Mouse (Mus musculus) gastrocnemius, adult 2 months (tissue): ENCODE data around the gene Atp11c. TPM values are rescaled to one million over a fixed set of nuclear protein-coding genes. Genes with fewer than 3 reads are reported as not detected.

Experiments
- DNase-seq: peaks from one replicate; pipeline ENCODE4 v3.0.0; 2022
- H3K27ac ChIP-seq: fragments of 200-600 bp; 2 replicates; pipeline ENCODE4 v1.8.1; 2022; ENCODE audit warnings: mild to moderate bottlenecking
- H3K4me3 ChIP-seq: fragments of 200-600 bp; 2 replicates; pipeline ENCODE4 v1.8.1; 2022; ENCODE audit warnings: mild to moderate bottlenecking, moderate library complexity
- CTCF ChIP-seq: fragments of 200-600 bp; IDR thresholded peaks from 2 replicates; pipeline ENCODE4 v1.8.1; 2022; ENCODE audit warnings: antibody characterized with exemption, mild to moderate bottlenecking, moderate library complexity
- intact Hi-C: fragments of 180-260 bp; cut with DNase I; formaldehyde crosslinking; loops from one replicate; pipeline ENCODE4 v1.15.1; 2025
- total RNA-seq, 2 experiments: library from RNA; stranded (reverse); gene quantifications; 2 replicates each; pipeline ENCODE4 v1.2.3; 2021

Gene Atp11c
- total RNA-seq, 2 experiments from 2014 or later: 3.5 to 3.6 TPM

DNA sequence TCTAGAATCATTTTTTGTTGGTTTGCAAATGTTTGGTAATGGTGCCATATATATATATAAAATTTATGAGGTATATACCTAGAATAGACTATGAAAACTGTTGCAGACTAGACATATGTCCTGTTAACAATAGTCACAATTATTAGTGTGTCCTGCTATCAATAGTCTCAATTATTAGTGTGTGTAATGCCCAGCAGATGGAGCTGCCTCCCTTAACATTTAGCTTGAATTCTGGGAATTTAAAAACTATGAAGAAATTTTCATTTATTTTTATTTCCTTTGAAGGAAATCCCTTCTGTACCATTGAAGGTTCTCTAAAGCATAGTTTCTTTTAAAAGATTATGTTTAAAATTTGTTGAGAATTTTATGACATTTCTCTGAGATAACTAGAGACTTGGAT, 97.2 kb downstream of the Atp11c start:
- intact Hi-C loops: no loop called here
- no peak overlapping the region for H3K4me3 ChIP-seq
- DNase-seq: no peak
- TF ChIP-seq CTCF: peak; percentile 21; the same call in 1 of the 2 replicates
- H3K27ac ChIP-seq: no peak overlapping the region

DNA sequence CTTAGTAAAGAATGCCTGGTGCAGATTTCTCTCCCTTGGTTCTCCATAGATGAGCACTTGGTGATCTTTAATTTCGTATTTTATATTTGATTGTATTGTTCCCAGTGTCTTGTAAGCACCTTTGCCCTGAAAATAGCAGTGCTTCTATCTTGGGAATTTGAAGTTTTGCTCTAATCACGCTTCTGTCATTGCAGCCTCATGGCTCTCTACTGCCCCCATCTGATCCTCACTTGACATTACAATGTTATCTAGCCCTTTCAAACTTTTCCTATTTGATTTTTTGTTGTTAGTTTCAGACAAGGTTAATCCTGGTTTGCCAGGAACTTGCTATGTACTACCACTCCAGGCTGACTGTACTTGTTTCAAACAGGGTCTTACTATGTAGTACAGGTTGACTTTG, 128.7 kb downstream of the Atp11c start:
- Histone ChIP-seq H3K27ac (no peak overlapping the region), H3K4me3 (no peak overlapping the region)
- DNase-seq: no peak
- intact Hi-C loops: loop anchor here (10.0 kb wide), 1 partner anchor 449 kb away; no protein-coding TSS in a partner anchor
- peak; percentile 70 for TF ChIP-seq CTCF

DNA sequence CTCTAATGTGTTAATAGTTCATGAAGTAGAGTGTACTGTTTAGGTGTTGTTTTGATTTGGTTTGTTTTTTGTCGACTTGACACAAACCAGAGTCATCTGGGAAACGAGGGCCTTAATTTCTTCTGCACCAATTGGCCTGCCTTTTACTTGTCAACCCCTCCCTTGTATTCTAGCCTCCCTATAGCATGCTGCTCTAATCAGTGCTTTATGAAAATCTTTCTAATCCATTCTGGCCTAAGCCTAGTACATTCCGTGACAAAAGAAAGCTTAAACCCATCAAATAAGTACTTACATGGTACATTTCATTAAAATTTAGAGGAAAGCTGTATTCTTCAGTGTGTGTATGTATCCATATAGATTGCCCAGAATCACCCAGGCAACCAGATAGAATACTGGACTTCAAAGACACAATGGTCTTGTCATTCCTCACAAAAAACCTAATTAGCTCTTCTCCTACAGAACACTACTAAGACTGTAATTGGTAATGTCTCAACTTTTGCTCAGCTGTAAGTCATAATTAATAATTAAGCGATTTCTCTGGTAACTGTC, 177.9 kb downstream of the Atp11c start:
- Histone ChIP-seq H3K27ac (no peak overlapping the region), H3K4me3 (no peak overlapping the region)
- intact Hi-C loops: no loop called here
- no peak for DNase-seq
- no peak for TF ChIP-seq CTCF

DNA sequence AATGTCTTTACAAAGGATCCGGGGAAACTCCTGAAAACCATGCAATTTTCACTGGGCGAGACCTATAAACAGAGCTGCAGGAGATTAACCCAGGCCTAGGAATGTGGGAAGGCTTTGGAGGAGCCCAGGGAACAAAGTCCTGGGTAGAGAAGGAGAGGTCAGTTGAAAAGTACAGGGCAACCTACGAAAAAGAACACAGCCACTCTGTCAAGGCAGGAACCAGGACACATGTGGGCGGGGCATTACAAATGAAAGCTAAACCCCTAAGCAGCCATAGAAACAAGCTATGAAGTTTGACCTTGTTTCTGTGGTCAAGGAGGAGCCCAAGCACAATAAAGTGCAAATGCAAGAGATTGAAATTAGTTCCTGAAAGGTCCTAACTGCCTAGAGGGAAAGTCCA, 186.8 kb downstream of the Atp11c start:
- intact Hi-C loops: loop anchor here (10.0 kb wide), 2 partner anchors 161 to 391 kb away; no protein-coding TSS in a partner anchor
- no peak overlapping the region for H3K27ac ChIP-seq
- DNase-seq: no peak
- no peak overlapping the region for H3K4me3 ChIP-seq
- no peak for TF ChIP-seq CTCF

DNA sequence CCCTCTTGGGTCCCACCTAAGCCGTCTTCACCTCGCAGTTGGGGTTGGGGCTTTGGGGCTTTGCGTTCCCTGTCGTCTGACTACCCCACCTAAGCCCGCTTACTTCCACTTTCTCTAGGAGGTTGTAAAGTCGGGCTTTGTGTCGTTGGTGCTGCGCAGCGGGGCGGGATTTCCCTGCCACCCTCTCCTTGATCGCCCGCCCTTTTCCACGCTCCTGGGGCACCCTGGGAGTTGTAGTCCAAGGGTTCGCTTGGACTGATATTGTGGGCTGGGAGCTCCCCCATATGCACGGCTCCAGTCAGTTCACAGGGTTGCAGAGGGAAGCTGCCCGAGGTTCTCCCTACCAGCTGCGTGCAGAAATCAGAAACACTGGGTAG, 187.8 kb downstream of the Atp11c start:
- DNase-seq: peak; percentile 90
- Histone ChIP-seq H3K27ac (peak overlapping the region; percentile 92), H3K4me3 (peak overlapping the region; percentile 93)
- peak; percentile 72 for TF ChIP-seq CTCF
- intact Hi-C loops: loop anchor here (5.0 to 10.0 kb wide), 3 partner anchors 72 to 390 kb away; no protein-coding TSS in a partner anchor

DNA sequence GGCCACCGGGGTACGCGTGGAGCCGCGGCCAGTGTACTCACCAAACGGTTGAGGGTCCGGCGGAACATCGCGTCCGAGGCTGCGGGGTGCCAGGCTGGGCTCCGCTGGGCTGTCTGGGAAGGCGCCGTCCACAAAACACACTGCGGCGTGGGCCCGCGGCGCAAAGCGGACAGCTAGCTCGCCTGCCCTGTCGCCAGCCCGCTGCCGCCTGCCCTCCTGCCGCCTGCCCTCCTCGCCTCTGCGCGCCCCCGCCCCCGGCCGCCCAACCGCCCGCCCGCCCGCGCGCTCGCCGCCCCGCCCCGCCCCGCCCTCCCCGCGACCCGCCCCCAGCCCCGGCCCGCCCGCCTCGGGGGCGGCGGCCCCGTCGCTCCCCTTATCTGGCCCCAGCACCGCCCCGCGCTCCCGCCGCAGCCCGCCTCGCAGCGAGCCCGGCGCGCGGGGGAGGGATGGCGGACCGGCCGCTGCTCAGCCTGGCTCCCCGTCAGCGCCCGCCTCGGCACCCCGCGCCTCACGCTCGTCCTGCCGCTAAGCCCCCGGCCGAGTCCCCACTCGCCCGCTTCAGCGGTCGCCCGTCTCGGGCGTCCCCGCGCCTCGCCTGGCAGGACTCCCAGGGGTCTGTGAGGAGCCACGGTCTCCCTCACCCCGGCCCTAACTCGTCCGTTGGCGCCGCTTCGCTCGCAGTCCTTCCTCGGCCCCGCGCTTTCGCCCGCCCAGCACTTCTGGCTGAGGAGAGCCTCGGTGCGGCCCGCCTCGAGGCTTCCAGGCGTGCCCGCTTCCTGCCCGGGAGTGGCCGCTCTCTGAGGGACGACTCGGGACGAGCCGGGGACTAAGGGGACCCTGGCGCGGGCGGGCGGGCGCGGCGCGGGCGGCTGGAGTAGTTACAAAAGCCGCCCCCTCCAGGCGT, 188.5 kb downstream of the Atp11c start:
- intact Hi-C loops: loop anchor here (5.0 to 10.0 kb wide), 3 partner anchors 72 to 389 kb away; no protein-coding TSS in a partner anchor
- no peak for TF ChIP-seq CTCF

DNA sequence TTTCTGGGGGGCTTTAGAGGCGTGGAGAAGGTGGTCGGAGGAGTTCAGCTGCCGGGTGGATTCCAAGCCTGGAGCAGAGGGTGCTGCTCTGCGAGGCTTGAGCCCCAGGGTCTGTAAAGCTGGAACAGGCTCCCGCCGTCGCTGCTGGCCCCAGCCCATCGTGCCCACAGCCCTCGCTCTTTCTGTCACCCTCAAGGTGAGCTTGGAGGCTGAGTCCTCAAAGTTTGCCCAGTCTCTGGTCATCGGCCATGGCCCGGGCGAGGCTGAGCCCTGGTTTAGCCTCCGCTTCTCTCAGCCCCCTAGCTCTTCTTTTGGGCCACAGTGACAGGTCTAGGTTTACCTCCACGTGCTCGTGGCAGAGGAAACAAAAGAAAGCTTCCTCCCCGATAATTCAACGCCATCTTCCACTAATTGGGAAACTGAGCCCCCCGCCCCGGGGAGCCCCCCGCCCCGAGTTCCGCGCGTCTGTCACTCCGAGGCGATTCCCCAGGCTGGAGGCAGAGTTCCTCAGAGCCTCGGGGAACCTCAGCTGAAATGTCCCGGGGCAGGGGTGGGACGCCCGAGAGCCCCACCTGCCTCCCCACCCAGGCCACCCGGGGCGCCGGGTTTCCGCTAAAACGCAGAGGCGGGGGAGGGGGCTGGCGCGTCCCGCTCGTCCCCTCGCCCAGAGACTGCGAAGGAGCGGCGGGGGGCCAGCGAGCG, 189.3 kb downstream of the Atp11c start:
- Histone ChIP-seq H3K4me3 (peak overlapping the region; percentile 93), H3K27ac (peak overlapping the region; percentile 85)
- TF ChIP-seq CTCF: no peak
- intact Hi-C loops: loop anchor here (5.0 to 10.0 kb wide), 3 partner anchors 71 to 388 kb away; no protein-coding TSS in a partner anchor
- peak; percentile 19 for DNase-seq

More for the DNA sequence above, 188.5 kb downstream of the Atp11c start:
- peak; percentile 87 for DNase-seq
- H3K27ac ChIP-seq: peak overlapping the region; percentile 92
- H3K4me3 ChIP-seq: peak overlapping the region; percentile 93

DNA sequence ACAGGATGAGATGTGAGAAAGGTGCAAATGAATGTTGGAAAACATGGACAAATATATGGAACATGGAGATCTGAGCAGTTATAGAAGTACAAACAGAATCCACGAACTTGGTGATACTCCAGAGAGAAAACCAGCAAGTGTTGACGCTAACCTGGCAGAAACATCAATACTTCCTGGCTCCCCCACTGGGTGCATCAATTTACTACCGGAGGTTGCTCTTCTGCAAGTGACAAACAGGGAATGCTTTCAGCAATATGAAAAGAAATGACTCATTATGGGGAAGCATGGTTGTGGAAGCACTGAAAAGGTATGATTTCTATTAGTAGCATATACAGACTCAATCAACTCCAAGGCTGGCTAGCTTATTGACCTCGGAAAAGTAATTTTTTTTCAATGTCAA, 198.2 kb downstream of the Atp11c start:
- intact Hi-C loops: no loop called here
- Histone ChIP-seq H3K27ac (no peak overlapping the region), H3K4me3 (no peak overlapping the region)
- DNase-seq: no peak
- TF ChIP-seq CTCF: no peak

DNA sequence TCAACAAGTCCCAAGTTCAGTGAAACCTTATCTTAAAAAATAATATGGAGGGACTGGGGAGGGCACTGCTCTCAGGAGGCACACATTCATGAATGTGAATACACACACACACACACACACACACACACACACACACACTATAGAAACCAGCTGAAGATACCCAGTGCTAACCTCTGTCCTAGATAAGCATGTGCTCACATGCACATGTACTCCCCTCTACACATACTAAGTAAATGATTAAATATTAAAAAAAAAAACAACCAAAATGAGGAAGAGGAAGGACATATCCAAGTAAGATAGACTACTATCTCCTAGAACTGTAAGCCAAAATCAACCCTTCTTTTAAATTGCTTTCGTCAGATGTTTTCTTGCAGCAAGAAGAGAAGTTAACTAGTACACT, 205.6 kb downstream of the Atp11c start:
- Histone ChIP-seq H3K27ac (no peak overlapping the region), H3K4me3 (no peak overlapping the region)
- no peak for DNase-seq
- TF ChIP-seq CTCF: no peak
- intact Hi-C loops: no loop called here

DNA sequence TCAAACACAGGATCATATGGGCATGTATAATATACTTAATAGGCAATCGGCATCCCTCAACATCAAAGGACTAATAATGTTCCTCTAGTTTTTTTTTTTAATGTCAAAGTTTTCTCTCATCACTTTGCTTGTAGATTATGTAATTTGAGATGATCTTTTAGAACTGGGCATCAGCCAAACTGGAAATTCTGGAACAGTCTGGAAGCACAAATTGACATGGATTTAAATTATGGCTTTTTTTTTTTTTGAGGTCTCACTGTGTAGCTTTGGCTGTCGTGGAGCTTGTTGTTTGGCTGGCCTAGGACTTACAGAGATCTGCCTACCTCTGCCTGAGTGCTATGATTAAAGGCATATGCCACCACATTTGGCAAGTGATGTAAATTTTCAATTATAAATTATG, 210.8 kb downstream of the Atp11c start:
- no peak overlapping the region for H3K4me3 ChIP-seq
- intact Hi-C loops: no loop called here
- no peak for DNase-seq
- TF ChIP-seq CTCF: no peak
- no peak overlapping the region for H3K27ac ChIP-seq

DNA sequence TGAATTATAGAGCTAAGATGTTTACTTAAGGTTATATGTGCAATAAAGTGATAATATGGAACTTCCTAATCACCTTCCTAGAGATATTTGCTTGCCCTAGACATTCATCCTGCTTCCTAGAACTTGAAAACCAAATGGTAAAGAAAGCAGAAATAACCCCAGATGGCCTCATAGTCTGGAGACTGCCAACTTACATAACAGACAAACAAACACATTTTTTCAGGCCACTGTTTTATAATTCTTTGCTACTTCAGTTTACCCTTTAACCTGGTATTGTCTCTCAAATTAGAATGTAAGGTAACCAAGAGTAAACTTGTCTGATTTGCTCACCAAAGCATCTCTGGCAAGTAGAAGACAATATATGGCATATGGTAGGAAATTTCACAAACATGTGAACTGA, 212.1 kb downstream of the Atp11c start:
- Histone ChIP-seq H3K4me3 (no peak overlapping the region), H3K27ac (no peak overlapping the region)
- intact Hi-C loops: no loop called here
- no peak for DNase-seq
- no peak for TF ChIP-seq CTCF

DNA sequence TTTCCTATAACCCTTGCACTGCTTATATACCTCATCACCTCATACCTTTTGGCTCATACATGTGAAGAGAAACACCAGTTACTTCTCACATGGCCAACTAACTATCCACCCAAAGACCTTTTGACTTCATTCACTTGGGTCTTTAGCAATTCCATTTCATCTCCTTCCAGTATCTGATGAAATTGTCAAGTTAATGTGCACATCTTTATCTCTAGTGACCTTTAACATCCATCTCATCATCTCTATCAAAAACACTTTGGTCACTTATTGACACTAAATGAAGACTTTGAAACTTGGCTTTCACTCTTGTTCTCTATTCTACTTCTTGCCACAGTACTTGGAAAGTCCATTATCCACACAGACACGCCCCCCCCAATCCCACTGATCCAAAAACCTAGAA, 243.8 kb downstream of the Atp11c start:
- no peak overlapping the region for H3K4me3 ChIP-seq
- no peak for DNase-seq
- H3K27ac ChIP-seq: no peak overlapping the region
- intact Hi-C loops: no loop called here
- TF ChIP-seq CTCF: no peak

DNA sequence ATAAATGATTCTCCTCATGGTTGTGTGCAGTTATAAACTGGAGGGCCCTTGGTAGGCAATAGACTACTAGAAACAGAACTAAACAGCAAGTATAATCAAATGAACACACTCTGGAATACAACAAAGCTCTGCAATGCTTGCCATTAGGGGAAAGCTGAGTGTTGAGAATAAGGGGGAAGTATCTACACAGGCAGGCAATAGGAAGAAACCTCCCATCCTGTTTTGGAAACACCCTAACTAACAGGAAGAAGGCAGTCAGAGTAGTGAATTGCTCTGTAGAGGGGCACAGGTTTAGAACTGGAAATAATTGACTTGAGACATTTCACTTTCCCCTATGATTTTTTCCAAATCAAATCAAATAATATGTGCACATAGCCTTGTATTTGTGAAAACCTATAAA, 247.1 kb downstream of the Atp11c start:
- H3K4me3 ChIP-seq: 0 out of 2 replicates have a peak overlapping the region, but pooled peaks have one; percentile 2
- DNase-seq: no peak
- intact Hi-C loops: no loop called here
- no peak for TF ChIP-seq CTCF
- peak overlapping the region; percentile 75 for H3K27ac ChIP-seq
